Mouse (Mus musculus): ENCODE measurements around the gene C130074G19Rik. TPM values are rescaled to one million over a fixed set of nuclear protein-coding genes. Genes with fewer than 3 reads are reported as not detected.

C130074G19Rik gene
- polyA plus RNA-seq (2017; shearing (Covaris generic)) = not detected

GRCm38 (mm10) chr1:184882281-184883268, at the start of gene C130074G19Rik:
Gene C130074G19Rik, minus strand, starts transcription at chr1:184883218.

GRCm38 (mm10) chr1:184846092-184846750, 36.8 kb downstream of the C130074G19Rik start, which contains the start of gene Marc2:
Gene Marc2, minus strand, starts transcription at chr1:184846451.

Other genes with a start within 250 kb of the C130074G19Rik start
- gene Hlx, start 150.6 kb downstream of the C130074G19Rik start, polyA plus RNA-seq (2017; shearing (Covaris generic)) = not detected
- not detected for gene Marc1, start 71.9 kb downstream of the C130074G19Rik start, polyA plus RNA-seq (2017; shearing (Covaris generic))
- 51.3 TPM for gene Marc2, start 36.8 kb downstream of the C130074G19Rik start, polyA plus RNA-seq (2017; shearing (Covaris generic))
- not detected for gene Mark1, start 116.4 kb upstream of the C130074G19Rik start, polyA plus RNA-seq (2017; shearing (Covaris generic))

All from CD4-positive, CD25-positive, alpha-beta regulatory T cell, adult 9 weeks (primary cell).